Mouse (Mus musculus) gastrocnemius, postnatal 36 days (tissue): Measurements from ENCODE around the gene Hbq1b. TPM values are rescaled to one million over a fixed set of nuclear protein-coding genes. Genes with fewer than 3 reads are reported as not detected.
A peak's percentile ranks its signal among the peaks of the same experiment; 100 is the strongest.

Experiments
- DNase-seq, 2 experiments: peaks; one replicate each; pipeline ENCODE4 v3.0.0; 2022
- intact Hi-C: fragments of 180-260 bp; cut with DNase I; formaldehyde crosslinking; loops from one replicate; pipeline ENCODE4 v1.15.1; 2025
- total RNA-seq, 2 experiments: library from RNA; stranded (reverse); gene quantifications; 2 replicates each; pipeline ENCODE4 v1.2.3; 2021

Gene Hbq1b
- total RNA-seq, 2 experiments from 2014 or later: not detected

DNA sequence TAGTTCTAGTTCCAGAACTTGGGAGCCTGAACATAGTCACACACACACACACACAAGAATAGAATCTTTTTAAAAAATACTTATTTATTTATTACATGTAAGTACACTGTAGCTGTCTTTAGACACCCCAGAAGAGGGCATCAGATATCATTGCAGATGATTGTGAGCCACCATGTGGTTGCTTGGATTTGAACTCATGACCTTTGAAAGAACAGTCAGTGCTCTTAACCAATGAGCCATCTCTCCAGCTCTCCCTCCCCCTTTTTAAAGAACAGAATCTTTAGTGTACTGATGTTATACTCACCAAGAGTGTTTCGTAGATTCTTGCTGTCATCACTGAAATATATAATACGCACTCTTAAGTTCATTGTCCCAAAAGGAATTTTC is 11.8 kb downstream of the Hbq1b start:
- intact Hi-C loops: no loop called here

GRCm38 (mm10) chr11:32299865-32300264 is 13.1 kb downstream of the Hbq1b start, which contains the start of gene Hbq1a:
Gene Hbq1a (plus strand): TSS chr11:32300069.
- peak; percentile 42 to 57 for DNase-seq
- intact Hi-C loops: loop anchor here (5.0 kb wide), 1 partner anchor 118 kb away; no protein-coding TSS in a partner anchor

More for the DNA sequence above, 11.8 kb downstream of the Hbq1b start:
- DNase-seq: no peak

GRCm38 (mm10) chr11:32300279-32301267 is 13.8 kb downstream of the Hbq1b start:
- intact Hi-C loops: loop anchor here (5.0 kb wide), 1 partner anchor 118 kb away; no protein-coding TSS in a partner anchor
- DNase-seq: no peak

GRCm38 (mm10) chr11:32301506-32301905 is 14.7 kb downstream of the Hbq1b start:
- DNase-seq: no peak
- intact Hi-C loops: loop anchor here (5.0 kb wide), 1 partner anchor 119 kb away; no protein-coding TSS in a partner anchor

DNA sequence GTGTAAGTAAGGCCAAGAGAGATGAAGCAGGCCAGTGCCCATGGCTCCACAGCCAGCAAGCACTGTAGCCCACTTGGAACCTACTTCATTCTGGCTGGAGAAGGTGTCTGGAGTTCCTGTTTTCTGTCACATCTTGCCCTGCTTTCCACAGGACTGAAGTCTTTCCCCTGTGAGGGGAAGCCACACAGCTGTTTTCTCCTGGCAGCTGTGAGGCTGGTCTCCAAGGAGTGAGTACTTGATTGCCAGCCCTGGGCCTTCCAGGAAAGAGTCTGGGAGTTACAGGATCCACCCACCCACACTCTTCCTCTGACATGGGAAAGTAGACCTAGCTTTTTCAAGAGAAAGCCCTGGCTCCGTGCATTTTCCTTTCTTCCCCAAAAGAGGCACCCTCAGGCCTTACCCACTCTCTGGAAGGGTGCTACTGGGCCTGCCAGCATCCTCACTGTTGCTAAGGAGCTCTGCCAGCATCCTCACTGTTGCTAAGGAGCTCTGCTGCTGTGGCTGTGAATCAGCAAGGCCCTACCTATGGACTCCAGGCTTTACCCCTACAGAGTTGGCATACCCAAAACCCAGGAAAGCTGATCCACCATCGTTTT is 16.2 kb downstream of the Hbq1b start:
- intact Hi-C loops: loop anchor here (5.0 kb wide), 1 partner anchor 121 kb away; no protein-coding TSS in a partner anchor

GRCm38 (mm10) chr11:32303455-32303854 is 16.7 kb downstream of the Hbq1b start:
- intact Hi-C loops: loop anchor here (5.0 kb wide), 1 partner anchor 121 kb away; no protein-coding TSS in a partner anchor
- no peak for DNase-seq

More for the DNA sequence above, 16.2 kb downstream of the Hbq1b start:
- DNase-seq: no peak

DNA sequence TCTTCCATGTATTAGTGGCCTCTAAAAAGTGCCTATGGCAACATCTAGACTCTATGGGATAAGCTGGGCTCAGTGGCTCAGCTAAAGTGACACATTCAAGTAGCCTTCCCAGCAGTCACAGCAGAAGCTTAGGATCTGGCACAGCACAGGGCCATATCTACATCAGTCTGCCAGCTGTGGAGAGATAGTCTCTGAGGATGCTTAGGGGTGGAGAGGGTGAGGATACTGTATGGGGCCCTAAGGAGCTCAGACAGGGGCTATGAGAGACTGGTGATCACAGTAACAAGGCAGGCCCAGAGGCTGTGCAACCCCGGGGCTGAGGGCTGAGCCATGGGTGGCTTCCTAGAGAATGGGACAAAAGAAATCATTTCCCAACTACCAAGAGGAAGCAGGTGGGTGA is 20.2 kb downstream of the Hbq1b start:
- intact Hi-C loops: no loop called here
- DNase-seq: no peak

DNA sequence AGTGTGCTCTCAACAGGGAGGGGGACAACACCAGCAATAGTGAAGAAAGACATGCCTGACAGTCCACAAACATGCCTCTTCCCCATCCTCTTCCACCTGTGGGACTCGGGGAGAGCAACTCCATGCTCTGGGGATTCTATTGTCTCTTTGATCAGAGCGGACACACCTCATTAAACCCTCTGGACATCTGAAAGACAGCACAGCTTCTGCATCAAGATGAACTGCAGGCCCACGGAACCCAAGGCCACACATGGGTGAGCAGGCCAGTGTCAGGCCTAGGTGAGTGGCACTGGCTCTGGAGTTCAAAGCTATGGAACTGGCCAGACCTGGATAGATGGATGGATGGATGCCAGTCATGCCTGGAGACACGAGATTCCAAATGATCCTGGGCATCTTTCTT is 22.7 kb downstream of the Hbq1b start:
- no peak for DNase-seq
- intact Hi-C loops: no loop called here

- intact Hi-C loops: no loop called here
- DNase-seq: no peak
Measured at GRCm38 (mm10) chr11:32309928-32310327, 23.2 kb downstream of the Hbq1b start.

- DNase-seq: no peak
- intact Hi-C loops: no loop called here
Measured at GRCm38 (mm10) chr11:32316009-32316408, 29.2 kb downstream of the Hbq1b start.

DNA sequence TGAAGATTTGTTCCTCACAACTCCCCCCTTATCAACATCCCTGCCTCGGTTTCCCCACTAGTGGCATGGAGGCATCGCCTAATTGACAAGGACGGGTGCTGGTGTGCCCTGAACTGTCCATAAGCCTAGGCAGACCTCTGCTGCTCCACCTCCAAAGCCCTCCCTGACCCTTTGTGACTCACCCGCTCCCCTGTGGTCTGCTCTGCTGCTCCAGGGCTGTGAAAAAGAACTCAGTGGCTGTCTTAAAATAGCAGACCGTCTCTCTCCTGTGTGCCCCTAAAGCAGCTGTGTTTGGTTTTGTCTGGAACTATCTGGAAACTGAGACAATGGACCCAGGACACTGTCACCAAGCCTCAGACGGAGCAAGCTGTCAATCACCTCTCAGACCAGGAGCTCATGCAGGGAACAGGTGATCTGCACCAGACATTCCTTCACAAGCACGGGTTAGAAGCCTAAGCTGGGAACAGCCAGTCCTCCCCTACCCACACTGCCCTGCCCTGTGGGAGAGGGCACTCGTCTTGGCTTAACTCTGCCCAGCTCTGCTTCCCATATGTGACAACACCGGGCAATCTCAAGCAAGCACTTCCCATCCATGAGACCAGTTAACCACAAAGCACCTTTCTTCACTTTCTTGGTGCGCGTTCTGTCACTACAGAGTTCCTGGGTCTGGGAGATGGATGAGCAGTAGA is 33.9 kb downstream of the Hbq1b start:
- DNase-seq: no peak
- intact Hi-C loops: no loop called here

GRCm38 (mm10) chr11:32321196-32321565 is 34.4 kb downstream of the Hbq1b start:
- intact Hi-C loops: no loop called here
- DNase-seq: peak; percentile 42 to 44

DNA sequence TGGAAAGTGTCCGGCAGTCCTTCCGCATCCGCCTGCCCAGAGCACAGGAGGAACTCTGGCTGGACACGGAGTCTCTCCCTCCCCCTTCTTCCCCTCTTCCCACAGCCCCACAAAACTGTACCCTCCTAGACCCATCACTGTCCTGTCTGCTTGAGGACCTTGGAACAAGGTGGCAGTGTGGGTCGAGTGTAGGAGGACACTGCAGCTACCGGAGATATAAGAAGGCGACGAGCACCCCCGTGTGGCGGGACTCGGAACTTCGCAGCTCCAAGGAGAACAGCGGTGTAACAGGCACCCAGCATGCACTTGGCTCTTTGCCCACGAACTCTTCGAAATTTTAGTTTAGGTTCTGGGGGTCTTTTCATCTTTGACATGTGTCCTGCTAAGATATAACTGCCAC is 37.8 kb downstream of the Hbq1b start:
- peak; percentile 81 to 90 for DNase-seq
- intact Hi-C loops: no loop called here

DNA sequence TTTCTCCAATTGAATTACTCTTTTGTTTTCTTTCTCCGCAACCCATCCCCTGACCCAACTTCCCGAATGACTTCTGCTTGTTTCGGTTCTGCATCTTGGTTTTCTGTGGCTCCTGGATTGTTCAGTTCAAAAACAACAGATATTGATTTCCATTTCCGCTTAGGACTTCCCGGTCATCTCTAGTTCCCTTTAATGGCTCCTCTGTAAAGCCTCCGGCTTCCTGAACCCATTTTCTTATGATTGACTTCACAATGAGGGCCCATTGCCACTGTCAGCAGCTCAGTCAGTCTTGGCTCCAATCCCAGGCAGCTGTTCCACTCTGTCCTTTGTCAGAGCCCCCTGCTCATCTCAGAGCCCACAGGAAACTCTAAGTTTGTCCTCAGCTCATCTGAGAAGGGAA is 44.3 kb downstream of the Hbq1b start:
- intact Hi-C loops: no loop called here
- no peak for DNase-seq

DNA sequence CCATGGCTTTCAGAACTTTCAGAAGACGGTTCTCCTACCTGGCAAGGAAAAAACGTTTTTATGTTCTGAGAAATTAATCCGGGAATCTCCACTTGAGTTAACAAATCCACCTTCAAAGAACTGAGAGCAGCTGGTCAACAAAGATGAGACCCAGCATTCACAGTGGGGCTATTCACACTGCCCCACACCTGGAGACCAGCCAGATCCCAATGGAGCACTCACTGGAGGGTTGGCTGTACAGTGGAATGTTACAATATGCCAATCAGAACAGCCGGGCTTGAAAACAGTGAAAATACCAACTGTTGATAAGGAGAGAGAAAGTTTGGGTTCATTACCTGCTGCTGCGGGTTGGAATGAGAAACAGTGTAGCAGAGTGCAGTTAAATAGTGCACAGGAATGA is 45.1 kb downstream of the Hbq1b start:
- no peak for DNase-seq
- intact Hi-C loops: no loop called here

- no peak for DNase-seq
- intact Hi-C loops: no loop called here
Measured at GRCm38 (mm10) chr11:32333235-32333634, 46.5 kb downstream of the Hbq1b start.

- no peak for DNase-seq
- intact Hi-C loops: no loop called here
Measured at GRCm38 (mm10) chr11:32336435-32336907, 49.7 kb downstream of the Hbq1b start.
